Mouse (Mus musculus) layer of hippocampus, adult 9-10 months (tissue): Measurements from ENCODE around the gene Galnt15.
"Not testable (repeated sequence)": the region's sequence is repeated elsewhere in the genome, so short reads cannot be mapped to it uniquely, and the experiment has no call there.

Source experiments
- DNase-seq: peaks from one replicate; pipeline ENCODE4 v3.0.0; 2022; ENCODE audit warnings: low spot score

Gene Galnt15

DNA sequence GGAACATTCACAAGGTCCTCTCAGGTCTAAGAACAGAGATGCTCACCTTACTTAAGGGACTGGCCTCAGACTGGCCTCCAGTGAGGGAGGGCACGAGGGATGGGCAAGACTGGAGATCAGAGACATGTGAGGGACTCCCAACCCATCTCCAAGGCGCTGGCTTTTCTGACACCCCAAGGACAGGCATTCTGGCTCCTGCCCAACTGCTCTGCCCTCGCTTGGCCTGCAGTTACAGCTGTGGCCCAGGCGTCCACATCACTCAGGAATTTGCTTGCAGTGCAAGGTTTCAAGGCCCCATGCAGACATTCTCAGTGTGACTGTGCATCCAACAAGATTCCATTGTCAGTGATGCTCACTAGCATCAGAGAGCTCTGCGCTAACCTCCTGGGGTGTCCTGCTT lies 7.7 kb downstream of the Galnt15 start:
- no peak for DNase-seq

DNA sequence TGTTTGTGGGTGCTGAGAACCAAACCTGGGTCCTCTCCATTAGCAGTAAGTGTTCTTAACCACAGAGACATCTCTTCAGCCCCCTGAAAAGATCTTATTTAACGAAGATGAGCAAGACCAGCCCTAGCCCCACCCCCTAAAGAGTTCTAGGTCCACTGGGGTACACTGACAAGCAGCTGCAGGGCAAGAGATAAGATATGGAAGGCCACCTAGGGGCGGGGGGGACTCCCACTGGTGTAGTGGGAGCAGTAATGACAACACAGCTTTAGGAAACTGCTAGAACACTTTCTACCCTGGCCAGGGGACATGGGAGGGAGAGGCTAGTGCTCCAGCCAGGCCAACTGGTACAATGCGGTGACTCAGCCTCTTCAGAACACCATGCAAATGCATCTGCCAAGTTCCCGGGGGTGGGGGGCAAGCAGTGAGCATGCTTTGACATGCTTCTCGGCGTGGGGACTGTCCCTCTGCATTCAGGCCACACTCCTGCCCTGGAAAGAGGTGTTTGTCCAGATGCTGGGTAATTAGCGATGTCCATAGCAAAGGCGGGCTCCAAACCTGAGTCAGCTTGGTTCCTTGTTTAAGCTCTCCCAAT lies 9.0 kb downstream of the Galnt15 start:
- DNase-seq: no peak

DNA sequence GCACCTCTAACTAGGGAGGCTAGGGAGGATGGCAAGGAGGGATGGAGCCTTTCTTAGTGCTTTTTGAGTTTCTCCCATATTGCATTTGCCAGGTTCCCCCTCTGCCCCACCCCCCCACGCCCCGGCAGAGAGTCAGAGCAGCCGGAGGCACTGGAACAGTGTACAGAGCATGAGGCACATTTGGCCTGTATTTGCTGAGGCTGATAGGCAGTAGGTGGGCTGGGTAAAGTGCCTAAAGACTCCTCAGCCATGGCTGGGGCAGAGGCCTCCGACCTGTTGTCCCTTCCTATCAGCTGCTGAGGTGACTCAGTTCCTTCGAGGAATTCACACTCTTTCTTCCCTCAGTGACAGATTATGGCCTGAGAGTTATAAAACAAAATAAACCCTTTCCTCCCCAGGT lies 13.3 kb downstream of the Galnt15 start:
- DNase-seq: no peak

DNA sequence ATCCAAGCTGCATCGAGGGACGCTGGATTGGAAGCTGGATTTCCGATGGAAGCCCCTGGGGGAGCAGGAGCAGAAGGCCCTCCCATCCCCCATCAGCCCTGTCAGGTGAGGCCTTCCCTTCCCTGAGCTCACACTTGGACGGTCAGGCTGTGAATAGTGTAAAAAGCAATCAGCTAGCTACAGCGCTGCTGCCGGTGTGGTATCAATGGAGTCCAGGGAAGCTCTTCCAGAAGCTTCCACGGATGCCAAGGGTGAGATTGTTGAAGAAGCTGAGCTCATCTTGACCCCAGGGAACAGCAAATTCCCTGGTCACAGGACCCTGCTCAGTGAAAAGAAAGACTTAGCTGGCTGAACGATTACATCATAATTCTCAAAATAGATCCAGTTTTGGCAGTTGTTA lies 17.6 kb downstream of the Galnt15 start:
- no peak for DNase-seq

DNA sequence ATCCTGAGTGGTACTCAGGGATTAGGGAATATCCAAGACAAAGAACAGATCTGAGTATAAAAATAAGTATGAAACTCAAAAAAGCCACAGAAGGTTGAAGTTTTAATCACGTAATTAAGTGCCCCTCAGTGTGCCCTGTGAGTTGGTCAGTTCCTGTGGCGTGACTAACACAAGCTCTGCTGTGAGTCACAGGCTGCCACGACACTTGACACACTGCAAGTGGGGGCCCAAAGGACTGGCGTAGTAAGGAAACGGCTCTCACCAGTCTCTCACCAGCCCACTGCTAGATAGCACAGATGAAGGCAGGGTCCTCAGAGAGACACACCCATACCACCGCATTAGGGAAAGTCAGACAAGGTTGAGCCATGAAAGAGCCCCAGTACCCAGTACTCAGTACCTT lies 21.4 kb downstream of the Galnt15 start:
- no peak for DNase-seq

DNA sequence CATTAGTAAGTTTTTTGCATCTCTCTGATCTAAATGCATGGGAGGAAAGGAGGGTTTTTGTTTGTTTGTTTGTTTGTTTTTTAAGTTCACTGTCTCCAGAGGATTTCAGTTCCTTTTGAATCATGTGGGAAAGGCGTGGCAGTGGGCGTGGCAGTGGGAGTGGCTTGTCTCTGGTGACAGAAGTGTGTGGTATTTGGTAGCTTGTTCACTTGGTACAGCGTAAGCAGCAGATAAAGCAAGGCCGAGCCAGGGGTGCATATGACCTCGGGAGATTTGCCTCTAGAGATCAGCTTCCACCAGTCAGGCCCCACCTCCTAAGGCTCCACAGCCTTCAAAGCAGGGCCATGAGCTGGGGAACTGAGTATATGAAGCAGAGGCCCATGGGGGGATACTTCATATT lies 25.1 kb downstream of the Galnt15 start:
- no peak for DNase-seq

DNA sequence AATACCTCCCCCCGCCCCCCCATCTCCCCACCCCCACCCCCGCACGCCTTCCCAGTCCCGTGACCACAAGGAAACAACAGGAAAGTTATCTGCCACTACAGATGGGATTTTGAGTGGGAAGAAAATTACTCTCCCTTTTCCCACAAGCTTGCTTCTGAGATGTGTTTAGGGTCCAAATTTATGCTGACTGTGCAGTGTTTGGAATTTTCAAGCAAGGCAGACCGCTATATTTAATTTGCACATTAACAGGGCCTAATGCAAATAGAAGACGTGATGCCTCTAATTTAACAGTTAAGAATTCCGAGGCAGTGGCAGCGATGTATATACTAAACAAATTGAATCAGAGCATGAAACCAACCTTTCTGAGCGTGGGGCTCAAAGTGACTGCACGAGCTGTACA lies 26.0 kb downstream of the Galnt15 start:
- DNase-seq: no peak

DNA sequence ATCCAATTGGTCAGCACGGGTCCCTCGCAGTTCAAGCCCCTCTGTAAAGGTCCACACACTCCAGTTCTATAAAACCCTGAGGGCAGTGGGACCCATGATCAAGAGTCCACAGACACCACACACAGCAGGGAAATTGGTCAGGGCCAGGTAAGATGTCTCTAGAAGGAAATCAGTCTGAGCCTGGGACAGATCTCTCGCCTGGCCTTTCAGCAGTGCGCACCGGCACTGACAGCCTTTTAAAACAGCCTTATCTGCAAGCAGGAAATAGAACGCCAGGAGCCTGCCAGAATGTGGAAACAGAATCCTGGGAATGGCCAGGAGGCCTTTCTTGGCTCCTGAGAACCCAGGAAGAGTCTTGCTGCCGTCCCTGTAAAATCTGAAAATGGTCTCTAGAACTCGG lies 27.0 kb downstream of the Galnt15 start:
- DNase-seq: no peak

DNA sequence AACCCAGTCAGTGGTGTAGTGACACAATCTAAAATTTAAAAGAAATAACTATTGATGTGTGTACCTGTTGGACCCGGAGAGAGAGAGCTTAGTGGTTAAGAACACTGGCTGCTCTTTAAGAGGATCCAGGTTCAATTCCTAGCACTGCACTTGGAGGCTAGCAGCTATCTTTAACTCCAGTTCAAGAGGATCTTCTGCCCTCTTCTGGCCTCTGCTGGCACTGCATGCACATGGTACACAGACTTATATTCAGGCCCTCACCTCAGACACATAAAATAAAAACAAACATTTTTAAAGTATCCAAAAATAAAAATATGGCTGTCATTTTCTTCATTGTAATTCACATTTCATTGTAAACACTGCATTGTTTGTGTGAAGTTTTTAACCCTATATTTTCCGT lies 27.9 kb downstream of the Galnt15 start:
- DNase-seq: no peak

DNA sequence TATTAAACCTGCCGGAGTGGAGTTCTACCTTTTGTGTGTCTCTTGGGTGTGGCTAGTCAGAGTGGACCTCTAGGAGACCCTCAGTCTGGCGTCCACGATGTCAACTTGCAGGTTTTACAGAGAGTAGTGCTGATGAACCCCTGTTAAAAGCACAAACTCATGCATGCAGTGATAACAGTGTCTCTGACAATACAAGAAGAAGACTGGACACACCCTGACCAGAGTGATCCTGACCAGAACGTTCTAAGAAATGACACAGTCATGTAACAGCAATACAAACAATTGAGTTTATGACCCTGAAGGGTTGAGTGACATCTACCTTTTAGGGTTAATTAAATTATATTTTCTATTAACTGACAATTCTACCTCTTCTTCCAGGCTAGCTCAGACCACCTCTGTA lies 28.9 kb downstream of the Galnt15 start:
- no peak for DNase-seq

DNA sequence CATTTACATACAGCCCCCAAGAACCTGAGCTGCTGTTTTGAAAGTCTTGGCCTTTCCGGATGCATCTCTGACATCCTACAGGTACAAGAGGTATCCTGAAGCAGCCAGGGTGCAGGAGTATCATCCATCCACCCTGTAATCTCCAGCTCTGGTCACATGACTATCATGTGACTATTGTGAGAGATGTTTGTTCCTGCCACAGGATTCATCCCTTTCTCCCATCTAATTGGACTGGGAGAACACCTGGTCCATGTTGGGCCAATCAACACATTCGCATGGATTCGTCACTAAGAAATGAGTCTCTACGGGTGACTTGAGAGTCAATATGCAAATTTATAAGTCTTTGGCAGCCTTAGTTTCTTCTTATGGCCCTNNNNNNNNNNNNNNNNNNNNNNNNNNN lies 32.6 kb downstream of the Galnt15 start:
- DNase-seq: no peak

DNA sequence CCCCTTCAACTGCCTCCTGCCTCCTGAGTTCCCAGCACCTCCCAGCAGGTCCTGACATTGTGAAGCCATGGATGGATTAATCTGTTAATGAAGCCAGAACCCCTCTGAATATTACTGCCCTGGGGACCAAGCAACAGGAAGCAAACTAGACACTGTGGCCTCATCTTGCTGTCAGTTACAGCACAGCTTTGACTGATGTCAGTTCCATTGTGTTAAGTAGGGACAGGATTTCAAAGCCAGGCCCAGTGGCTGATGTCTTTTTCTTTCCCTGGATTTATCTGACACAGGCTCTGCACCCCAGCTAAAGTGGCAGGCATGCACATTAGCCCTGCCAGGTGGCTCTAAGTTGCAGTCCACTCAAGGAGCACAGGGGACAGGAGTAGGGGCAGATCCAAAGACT lies 44.0 kb downstream of the Galnt15 start:
- no peak for DNase-seq

DNA sequence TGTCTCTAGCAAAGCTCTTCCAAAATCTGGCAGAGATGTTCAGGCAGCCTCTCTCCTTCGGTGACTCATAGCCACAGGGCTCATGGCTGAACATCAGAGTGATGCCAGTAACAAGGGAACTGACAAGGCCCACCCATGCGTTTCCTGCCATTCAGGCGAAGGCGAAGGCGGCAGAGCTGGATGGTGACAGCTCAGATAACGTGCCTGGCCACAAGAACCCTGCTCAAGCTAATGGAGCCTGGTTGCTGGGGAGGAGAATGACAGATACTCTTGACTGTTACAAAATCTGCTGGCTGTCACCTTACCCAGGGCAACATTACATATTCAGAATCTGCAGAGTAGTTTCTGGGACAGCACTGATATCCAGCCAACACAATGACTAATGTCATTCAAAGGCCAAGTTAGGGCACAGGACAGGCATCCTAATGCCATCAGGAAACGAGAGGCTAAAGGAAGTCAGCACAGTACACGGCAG lies 44.5 kb downstream of the Galnt15 start:
- no peak for DNase-seq

DNA sequence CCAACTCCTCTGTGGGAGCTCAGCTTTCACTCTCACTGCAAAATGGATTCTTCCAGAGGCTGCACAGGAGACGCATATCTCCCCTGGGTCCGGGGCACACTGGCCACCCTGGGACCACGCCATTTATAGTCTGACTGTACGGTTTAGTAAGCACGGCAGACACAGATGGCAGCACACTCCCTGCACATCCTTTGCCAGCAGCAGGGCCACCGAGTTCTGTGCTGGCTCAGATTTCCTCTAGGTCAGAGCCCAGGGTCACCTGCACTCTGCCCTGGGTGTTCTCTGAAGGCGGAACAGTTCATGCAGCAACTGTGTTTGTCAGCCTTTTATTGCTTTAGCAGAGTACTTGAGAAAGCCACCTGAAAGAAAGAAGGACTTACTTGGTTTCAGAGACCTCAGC lies 45.1 kb downstream of the Galnt15 start:
- DNase-seq: no peak

DNA sequence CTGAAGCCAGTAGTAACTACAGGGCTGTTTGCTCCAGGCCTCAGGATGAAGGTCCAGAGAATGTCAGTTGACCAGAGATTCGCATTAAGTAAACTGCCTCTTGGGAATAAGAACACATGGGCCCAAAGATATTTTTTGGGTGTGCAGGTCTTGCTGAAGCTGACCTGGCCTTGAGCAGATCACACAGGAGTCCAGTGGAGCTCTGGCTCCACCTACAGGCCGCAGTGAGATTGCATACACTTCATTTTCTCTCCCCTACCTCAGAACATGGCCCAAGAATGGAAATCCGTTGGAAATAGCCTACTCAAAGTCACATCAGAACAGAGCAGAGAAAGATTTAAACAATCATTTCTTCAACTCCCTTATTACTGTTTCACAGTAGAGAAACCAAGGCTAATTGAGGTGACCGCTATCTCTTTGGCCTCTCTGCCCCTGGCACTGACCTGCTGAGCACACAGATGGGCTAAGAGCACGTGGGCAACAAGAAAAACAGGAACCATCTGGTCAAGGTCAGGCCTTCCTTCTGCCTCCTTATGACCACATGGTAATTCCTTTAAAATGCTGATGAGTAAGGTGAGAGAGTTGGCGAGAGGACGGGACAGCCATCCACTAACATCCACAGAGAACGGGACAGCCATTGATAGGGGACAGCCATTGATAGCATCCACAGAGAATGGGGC lies 48.2 kb downstream of the Galnt15 start:
- DNase-seq: no peak

DNA sequence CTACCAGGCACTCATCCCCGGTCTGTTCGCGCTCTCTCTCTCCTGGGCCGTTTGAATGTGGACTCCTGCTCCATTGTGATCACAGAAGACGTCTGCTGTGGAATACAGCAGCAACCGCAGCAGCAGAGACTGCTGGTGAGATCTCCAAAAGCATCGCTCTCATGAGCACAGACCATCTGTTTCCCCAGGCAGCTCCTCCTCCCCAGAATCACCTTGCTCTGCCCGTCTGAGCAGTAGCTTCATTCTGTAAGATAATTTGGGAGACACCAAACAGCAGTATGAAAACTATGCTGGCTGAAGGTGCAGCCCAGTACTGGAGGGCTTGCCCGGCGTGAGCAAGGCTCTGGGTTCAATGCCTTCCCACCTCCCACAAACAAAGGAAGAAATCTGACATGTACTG lies 52.2 kb downstream of the Galnt15 start:
- no peak for DNase-seq

DNA sequence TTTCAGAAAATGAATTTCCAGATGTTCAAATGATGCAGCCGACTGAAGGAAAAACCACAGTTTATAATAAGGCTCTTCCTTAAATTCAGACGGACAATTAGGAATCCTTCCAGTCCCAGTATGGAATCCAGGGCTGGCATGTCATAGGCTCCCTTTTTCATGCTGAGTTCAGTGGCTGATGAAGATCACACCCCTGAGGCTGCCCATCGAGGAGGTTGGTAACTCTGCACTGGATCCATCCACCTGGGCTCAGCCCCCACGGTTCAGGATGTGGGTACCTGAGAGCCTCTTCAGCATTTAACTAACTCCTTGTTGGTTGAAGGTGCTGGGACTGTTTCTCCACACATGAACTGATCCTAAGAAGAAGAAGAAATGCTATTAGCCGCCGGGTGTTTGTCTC lies 54.1 kb downstream of the Galnt15 start:
- DNase-seq: no peak

DNA sequence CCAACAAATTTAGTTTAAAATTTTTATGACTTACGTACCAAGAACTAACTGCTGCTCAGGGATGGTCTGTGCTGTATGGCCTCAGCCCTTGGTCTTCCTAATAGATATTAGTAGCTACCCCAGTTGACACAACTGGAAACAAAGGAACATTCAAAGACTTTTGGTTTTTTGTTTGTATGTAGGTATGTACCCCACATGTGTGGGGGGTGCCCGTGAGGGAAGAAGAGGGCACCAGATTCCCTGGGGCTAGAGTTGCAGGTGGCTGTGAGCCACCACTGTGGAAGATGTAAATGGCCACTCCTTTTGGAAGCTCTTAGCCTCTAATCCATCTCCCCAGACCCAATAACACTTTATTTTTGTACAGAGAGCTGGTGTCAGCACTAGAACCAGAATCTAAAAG lies 54.7 kb downstream of the Galnt15 start:
- DNase-seq: no peak

DNA sequence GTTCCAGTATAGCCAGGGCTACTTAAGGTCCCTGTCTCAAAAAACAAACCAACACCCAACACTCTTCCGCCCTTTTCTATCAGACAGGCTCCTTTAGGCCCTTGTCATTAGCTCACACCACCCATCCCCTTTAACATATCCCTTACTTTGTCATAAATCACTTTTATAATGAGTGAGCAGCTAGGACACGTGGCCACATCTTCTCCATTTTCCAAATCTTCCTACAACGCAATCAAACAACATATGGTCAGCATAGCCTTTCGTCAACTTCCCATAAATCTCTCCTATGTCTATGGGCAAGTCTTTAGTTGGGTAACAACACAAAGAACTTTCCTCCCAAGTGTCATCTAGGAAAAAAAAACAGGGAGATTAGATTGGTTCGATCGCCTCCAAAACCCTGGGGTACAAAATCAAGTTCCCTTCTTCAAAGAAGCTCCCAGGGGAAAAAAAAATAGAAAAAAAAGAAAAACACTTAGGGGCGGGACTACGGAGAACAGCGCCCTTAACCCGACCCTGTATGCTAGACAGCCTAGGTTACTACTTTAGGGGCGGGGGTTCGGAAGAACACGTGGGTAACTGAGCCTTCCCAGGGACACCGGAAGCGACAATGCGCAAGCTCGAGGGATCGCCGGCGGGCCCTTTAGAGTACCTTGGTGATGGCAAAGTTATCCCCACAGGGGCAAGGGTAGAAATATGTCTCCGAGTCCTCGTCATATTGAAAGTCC lies 56.1 kb downstream of the Galnt15 start, which contains the start of gene Oxnad1:
Gene Oxnad1, plus strand, starts transcription at position 614 of the 725 bp plus-strand sequence.
- no peak for DNase-seq

DNA sequence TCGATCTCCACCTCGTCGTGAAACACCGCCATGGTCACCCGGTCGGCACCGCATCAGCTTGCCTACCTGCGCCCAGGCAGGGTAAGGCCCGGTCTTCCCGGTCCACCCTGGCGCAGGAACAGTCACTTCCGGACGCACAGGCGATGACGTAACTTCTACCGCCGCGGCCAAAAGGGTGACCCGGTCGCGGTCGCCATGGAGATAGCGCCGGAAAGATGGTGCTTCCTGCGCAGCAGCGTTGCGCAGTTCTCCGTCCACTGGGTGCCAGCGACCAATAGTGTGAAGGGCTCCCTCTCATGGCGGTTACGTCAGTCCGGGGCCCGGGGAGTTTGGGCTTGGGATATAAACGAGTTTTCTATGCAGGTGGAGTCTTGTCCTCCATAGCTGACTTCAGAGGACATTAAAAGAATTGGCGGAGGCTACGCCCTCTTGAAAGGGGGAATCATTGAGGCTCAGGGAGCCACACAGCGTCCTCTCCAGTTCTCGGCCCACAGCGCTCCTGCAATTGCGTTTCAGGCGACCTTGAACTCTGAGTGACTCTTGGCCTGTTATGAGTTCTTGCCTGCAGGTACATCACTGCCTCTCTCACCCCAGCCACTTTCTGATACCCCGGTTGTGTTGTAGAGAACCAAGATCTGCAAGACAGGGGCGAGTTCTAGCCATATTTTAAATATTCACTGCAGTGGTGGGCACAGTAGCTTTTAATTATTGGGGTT lies 56.9 kb downstream of the Galnt15 start, which contains the start of gene Dph3:
Gene Dph3, minus strand, starts transcription at position 244 of the 716 bp plus-strand sequence.
- peak; percentile 99 for DNase-seq

DNA sequence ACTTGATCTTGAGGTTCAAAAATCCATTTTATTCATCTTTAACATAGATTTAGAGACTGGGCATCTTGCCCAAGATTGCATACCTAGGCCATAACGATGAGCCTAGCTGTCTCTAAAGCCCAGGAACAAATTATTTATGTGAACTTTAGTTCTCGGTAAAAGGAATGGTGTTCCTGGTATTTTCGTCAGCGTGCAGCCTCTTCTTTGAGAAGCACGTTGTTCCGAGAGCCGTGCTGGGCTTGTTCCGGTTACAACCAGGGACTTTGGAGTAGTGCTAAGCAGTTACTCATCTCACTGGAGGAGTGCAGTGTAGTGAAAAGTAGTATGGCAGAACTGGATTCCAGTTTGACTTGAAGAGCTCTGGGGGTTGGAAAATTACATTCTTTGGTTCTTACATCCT lies 57.4 kb downstream of the Galnt15 start:
- no peak for DNase-seq

DNA sequence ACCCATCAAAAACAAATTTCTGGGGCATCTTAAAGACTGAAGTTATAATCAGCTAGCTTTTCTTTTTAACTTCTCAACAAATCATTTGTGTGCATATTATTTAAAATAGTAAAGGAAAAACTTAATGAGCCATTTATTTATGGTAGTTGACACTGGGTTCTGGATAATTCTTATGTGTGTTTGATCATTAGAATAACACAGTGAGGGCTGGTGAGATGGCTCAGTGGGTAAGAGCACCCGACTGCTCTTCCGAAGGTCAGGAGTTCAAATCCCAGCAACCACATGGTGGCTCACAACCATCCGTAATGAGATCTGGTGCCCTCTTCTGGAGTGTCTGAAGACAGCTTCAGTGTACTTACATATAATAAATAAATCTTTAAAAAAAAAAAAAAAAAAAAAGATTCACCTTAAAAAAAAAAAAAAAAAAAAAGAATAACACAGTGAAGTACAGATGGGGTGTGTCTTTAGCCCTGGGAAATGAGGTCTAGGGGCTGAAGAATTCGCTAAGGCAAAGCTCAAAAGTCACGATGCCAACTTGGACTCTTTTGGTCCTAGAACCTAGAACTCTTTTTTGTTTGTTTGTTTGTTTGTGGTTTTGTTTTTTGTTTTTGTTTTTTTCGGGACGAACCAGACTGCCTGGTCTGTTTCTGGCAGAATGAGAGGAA lies 58.9 kb downstream of the Galnt15 start:
- not testable (repeated sequence) for DNase-seq
